ENCODE assay signal across 29 mouse cellular contexts in the genomic region with DNA sequence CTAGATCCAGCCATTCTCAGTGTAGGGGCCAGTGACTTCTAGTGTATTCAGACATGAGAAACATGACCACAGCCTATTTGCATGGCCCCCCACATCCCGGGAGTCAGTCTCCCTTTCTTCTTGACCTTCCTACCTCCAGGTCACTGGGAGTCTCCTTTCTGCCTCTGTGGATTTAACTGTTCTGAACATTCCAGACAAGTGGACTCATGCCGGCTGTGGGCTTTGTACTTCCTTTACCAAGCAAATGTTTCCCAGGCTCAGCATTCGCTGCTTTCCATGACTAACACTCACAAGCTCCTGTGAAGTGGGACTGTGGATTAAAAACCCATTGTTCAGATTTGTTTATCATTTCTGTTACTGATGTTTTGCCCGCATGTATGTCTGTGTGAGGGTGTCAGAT. TPM values are rescaled to one million over a fixed set of nuclear protein-coding genes. Genes with fewer than 3 reads are reported as not detected.
A peak's percentile ranks its signal among the peaks of the same experiment; 100 is the strongest.
DNase-seq lines count a peak whose midpoint lies in the region; TF ChIP-seq lines count a peak whose summit lies in the region.
"Had no signal": no experiment of that assay in that cellular context is flagged by ENCODE, and none has a peak within 500 bp of the region (broad histone marks: within the 10 kb centered on the region; RNA-seq: fewer than 3 reads in every experiment).

No protein-coding gene starts in this region.

- no peak for TF ChIP-seq POLR2A in embryonic fibroblast, embryonic 13.5 days (IDR thresholded peaks at IDR 0.05; ENCODE audit: low read depth, low read length)

- no peak for TF ChIP-seq CTCF in embryonic fibroblast, embryonic 13.5 days (IDR thresholded peaks at IDR 0.05; ENCODE audit: borderline replicate concordance, insufficient read depth, low read length)

- no peak overlapping the region for H3K4me3 ChIP-seq in embryonic fibroblast, embryonic 13.5 days (ENCODE audit: insufficient read depth, low read length)
- H3K4me3 ChIP-seq: embryonic facial prominence, embryonic 13.5 days; forebrain, embryonic 13.5 days; heart, embryonic 12.5 days; hindbrain, embryonic 13.5 days; megakaryocyte, embryonic 14.5 days; midbrain, embryonic 13.5 days had no signal

- peak overlapping the region; percentile 90 for H3K27ac ChIP-seq in embryonic fibroblast, embryonic 13.5 days (ENCODE audit: insufficient read depth, low read length)
- H3K27ac ChIP-seq: embryonic facial prominence, embryonic 13.5 days; forebrain, embryonic 13.5 days; hindbrain, embryonic 13.5 days; kidney, postnatal 0 days; liver, embryonic 14.5 days; midbrain, embryonic 13.5 days had no signal

- peaks cover 16% of the 10 kb centered on the region; the same call in 1 of the 2 replicates for H3K4me1 ChIP-seq in embryonic fibroblast, embryonic 13.5 days (ENCODE audit: control insufficient read depth, insufficient read depth, low read length)

- peak; percentile 17 for DNase-seq in lung, postnatal 36 days
- DNase-seq in lung, postnatal 14 days: no peak
- DNase-seq in Muller cell, postnatal 12 days (ENCODE audit: inconsistent ontology term): peak; percentile 83
- DNase-seq in cerebellum, adult 11 months: no peak
- DNase-seq in gastrocnemius, postnatal 4 days (ENCODE audit: low spot score in 2 of 2): no peak
- no peak for DNase-seq in right cerebral cortex, postnatal 25 days
- DNase-seq: adrenal gland, adult 8-10 months; cerebellum, adult 9-11 months; embryo, embryonic 11 days; gastrocnemius, postnatal 14 days; heart, adult 18-20 months; heart, postnatal 4 days; kidney, adult 8-10 months; kidney, postnatal 4 days; layer of hippocampus, postnatal 36 days; liver; lung, embryonic 14.5 days; lung, postnatal 4 days; thymus, postnatal 14 days had no signal

RNA-seq across cellular contexts. Expression of a gene that starts 4.9 kb away (rescaled TPM):
- polyA plus RNA-seq in embryonic fibroblast, embryonic 13.5 days (2011; ENCODE audit: insufficient read length, low read depth, missing spikeins): 10.3 and 13.7 TPM in 2 replicates
- 10 to 100 TPM; 22.0 to 24.3 TPM for total RNA-seq in gastrocnemius, postnatal 4 days (2021)
- polyA plus RNA-seq: G1E had no signal

Comparison
In these comparisons a context has a peak if more than half of its experiments do, and no peak if none do; other contexts are left out.
1. DNase-seq: peak in lung, postnatal 36 days (single experiment) and Muller cell, postnatal 12 days (single experiment); none in lung, postnatal 14 days (single experiment), cerebellum, adult 11 months (single experiment), gastrocnemius, postnatal 4 days (0 of 2) and right cerebral cortex, postnatal 25 days (single experiment).